Mouse (Mus musculus): ENCODE measurements around the gene C1ql1.

DNA sequence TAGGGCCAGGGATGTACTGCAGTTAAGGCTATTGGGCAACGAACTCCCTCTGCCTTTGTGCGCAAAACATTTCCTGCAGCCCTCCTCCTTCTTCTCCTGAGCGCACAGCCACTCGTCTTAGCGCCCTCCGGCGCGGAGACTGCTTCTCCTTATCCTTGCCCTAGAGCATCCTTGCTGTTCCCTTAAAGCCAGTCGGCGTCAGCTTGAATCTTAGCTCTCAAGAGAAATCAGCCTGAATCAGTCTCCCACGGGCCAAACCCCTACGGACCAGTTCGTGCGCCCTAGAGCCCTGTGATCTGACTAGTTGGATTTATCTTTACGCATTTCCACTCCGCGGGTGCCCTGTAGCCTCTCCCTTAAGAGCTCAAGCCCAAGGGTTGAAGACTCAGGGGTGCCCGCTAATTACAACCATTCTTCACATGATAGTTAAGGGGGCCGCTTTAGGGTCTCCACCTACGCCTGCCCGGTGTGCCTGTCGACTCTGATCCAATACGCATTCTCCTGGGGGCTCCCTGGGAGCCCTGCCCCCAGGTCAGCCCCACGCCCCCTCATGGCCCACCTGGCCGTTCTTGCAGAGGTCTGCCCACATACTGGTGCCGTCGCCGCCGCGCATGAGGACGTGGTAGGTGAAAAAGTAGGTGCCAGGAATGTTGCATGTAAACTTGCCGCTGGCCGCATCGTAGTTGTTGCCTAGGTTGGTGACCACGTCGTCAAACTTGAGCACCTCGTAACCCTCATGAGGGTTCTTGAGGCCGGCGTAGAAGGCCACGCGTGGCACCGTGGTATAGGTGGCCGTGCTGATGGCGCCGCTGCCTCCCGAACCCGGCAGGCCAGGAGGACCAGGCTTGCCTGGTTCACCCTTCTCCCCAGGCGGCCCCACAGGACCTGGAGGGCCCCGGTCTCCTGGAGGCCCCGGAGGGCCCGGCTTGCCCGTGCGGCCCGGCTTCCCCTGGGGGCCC is 903 bp downstream of the C1ql1 start:
- TF ChIP-seq EP300 (IDR thresholded peaks at IDR 0.05; ENCODE audit: low read depth) (no peak), CTCF (IDR thresholded peaks at IDR 0.05; ENCODE audit: low read depth) (no peak)
